Mouse (Mus musculus) left cerebral cortex, postnatal 36 days (tissue): ENCODE measurements at regions not wholly inside any gene's neighbourhood (a gene's known extent, or its start where the extent isn't known, plus 50 kb on each side); places are given as distances from the start of the nearest gene placed in this dataset.
"Not testable (repeated sequence)": the region's sequence is repeated elsewhere in the genome, so short reads cannot be mapped to it uniquely, and the experiment has no call there.

Source experiments
- DNase-seq, 2 experiments: peaks; one replicate each; pipeline ENCODE4 v3.0.0; 2021 to 2022; ENCODE audit warnings: low spot score in 2 of 2, mixed read lengths in 1 of 2
- intact Hi-C: fragments of 180-260 bp; cut with DNase I; formaldehyde crosslinking; loops from one replicate; pipeline ENCODE4 v1.15.1; 2025

DNA sequence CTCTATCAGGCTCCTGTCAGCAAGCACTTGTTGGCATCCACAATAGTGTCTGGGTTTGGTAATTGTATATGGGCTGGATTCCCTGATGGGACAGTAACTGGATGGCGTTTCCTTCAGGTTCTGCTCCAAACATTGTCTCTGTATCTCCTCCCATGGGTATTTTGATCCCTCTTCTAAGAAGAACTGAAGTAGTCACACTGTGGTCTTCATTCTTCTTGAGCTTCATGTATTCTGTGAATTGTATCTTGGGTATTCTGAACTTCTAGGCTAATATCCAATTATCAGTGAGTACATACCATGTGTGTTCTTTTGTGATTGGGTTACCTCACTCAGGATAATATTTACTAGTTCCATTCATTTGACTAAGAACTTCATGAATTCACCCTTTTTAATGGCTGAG is 119.2 kb upstream of the Gm21119 start:
- DNase-seq, intact Hi-C loops: not testable (repeated sequence)

GRCm38 (mm10) chr8:20513920-20514319 is 100.8 kb upstream of the Gm21119 start:
- DNase-seq, intact Hi-C loops: not testable (repeated sequence)

GRCm38 (mm10) chr8:20516324-20516830 is 98.3 kb upstream of the Gm21119 start:
- DNase-seq, intact Hi-C loops: not testable (repeated sequence)

GRCm38 (mm10) chr8:20517551-20517950 is 97.2 kb upstream of the Gm21119 start:
- intact Hi-C loops, DNase-seq: not testable (repeated sequence)

DNA sequence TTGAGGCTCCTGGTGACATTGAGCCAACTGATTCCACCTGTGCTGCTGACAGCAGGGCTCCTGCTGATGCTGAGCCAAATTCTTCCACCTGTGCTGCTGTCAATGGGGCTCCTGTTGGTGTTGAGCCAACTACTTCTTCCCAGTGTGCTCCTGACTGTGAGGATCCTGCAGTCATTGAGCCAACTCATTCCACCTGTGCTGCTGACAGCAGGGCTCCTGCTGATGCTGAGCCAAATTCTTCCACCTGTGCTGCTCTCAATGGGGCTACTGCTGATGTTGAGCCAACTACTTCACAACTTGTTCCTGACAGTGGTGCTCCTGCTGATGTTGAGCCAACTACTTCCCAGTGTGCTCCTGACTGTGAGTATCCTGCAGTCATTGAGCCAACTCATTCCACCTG is 90.2 kb upstream of the Gm21119 start:
- DNase-seq, intact Hi-C loops: not testable (repeated sequence)

- DNase-seq, intact Hi-C loops: not testable (repeated sequence)
Measured at GRCm38 (mm10) chr8:20529048-20529447, 85.7 kb upstream of the Gm21119 start.

- DNase-seq, intact Hi-C loops: not testable (repeated sequence)
Measured at GRCm38 (mm10) chr8:20539031-20539430, 75.7 kb upstream of the Gm21119 start.

GRCm38 (mm10) chr8:20544084-20544483 is 70.6 kb upstream of the Gm21119 start:
- intact Hi-C loops: not testable (repeated sequence)

GRCm38 (mm10) chr8:20545347-20545746 is 69.4 kb upstream of the Gm21119 start:
- DNase-seq, intact Hi-C loops: not testable (repeated sequence)

More at GRCm38 (mm10) chr8:20544084-20544483, 70.6 kb upstream of the Gm21119 start:
- DNase-seq: not testable (repeated sequence)

- DNase-seq, intact Hi-C loops: not testable (repeated sequence)
Measured at GRCm38 (mm10) chr8:20546401-20546800, 68.3 kb upstream of the Gm21119 start.

GRCm38 (mm10) chr8:20550054-20550778 is 64.5 kb upstream of the Gm21119 start:
- intact Hi-C loops: not testable (repeated sequence)
- DNase-seq: peak; percentile 100

GRCm38 (mm10) chr8:20556501-20557181 is 58.1 kb upstream of the Gm21119 start:
- intact Hi-C loops: not testable (repeated sequence)

GRCm38 (mm10) chr8:20557184-20557583 is 57.5 kb upstream of the Gm21119 start:
- intact Hi-C loops, DNase-seq: not testable (repeated sequence)

More at GRCm38 (mm10) chr8:20556501-20557181, 58.1 kb upstream of the Gm21119 start:
- not testable (repeated sequence) for DNase-seq

DNA sequence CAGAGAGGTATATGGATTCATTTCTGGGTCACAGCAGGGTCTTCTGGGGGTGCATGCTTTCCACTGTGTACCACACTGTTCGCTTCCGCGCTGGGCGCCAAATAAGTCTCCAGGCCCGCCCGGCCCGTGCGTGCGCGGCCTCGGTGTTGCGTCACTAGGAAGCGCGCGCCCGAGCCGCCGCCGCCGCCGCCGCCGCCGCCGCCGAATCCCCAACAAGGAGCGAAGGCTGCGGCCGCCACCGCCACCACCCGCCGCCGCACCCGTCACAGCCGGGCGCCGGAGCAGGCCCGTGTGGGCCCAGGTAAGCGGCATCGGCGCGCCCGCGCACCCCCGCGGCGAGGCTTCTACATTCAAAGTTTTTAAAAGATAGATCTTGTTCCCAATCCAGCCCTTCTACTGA is 57.1 kb upstream of the Gm21119 start:
- intact Hi-C loops: not testable (repeated sequence)
- DNase-seq: peak; percentile 35 to 45
